Mouse (Mus musculus) layer of hippocampus, adult 8-10 months (tissue): ENCODE data around the gene 6430531B16Rik. TPM values are rescaled to one million over a fixed set of nuclear protein-coding genes. Genes with fewer than 3 reads are reported as not detected.

ENCODE experiments used
- DNase-seq, 2 experiments: peaks; one replicate each; pipeline ENCODE4 v3.0.0; 2022; ENCODE audit warnings: low spot score in 2 of 2
- microRNA-seq, 2 experiments: library from miRNA; unstranded; fragments of <30 nt; microRNA quantifications; one replicate each; pipeline ENCODE4 v1.2.0; 2022
- total RNA-seq, 4 experiments: library from RNA; stranded (reverse); gene quantifications; 2 replicates each; pipeline ENCODE4 v1.2.4; 2022

6430531B16Rik gene
- total RNA-seq, 4 experiments from 2014 or later, result 1.2 to 1.9 (median 1.6) TPM

DNA sequence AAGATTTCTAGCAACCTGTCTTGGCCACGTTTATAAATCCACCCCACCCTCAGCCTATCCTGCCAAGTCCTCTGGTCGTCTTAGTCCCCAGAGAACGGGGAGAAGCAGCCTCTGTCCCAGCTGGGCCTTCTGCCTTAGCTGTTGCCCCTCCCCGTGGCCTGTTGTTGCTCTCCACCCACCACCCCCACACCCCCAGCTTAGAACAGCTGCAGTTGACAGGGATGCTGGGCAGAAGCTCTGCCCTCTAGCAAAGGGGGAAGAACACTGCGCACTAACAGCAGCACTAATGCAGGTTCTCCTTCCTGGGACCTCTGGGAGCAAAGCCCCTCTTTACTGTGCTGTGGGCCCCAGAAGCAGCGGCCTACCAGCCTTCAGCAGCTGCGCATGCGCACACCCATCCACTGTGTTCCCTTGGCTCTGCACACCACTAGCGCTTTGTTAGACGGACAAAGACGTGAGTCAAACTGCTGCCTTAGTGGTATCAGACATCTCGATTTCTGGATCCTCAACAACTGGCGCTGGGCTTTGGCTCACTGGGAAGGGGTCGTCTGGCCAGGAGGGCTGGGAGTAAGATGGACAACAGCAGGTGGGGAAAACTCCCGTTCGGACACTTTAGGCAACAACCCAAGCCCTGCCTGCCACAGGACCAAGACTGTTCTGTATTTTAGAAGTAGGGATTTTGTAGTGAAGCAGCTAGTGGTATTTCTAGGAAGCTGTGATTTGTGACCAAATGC lies 37.9 kb downstream of the 6430531B16Rik start:
- DNase-seq, result no peak

DNA sequence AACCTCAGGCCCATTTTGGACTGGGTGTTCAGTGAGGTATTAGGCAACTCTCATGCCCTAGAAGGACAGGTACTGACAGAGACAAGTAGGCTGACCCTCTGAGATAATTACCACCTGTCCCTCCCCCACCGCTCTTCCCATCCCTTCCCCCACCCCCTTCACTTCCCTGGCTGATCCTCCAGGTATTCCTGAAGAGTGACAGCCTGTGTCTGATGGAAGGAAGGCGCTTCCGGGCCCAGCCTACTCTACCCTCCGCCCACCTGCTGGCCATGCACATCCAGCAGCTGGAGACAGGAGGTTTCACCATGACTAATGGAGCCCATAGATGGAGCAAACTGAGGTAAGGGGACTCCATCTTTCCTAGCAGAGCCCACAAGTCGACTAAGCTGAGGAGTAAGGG lies 40.7 kb downstream of the 6430531B16Rik start:
- no peak for DNase-seq

- no peak for DNase-seq
Measured at GRCm38 (mm10) chr7:139937138-139937537, 41.4 kb downstream of the 6430531B16Rik start.

DNA sequence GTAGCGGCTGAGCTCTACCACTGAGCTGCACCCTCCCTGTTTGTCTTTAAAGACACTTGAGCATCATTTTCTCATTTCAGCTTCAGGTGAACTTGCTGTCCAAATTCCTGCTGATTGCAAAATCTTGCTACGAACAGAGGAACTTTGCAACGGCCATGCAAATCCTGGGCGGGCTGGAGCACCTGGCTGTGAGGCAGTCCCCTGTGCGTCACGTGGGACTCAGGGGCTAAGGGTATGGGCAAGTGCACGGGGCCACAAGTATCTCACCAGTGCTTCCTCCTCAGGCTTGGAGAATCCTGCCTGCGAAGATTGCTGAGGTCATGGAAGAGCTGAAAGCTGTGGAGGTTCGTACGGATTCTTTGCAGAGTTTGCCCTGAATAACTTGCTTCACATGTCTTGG lies 41.9 kb downstream of the 6430531B16Rik start:
- no peak for DNase-seq

DNA sequence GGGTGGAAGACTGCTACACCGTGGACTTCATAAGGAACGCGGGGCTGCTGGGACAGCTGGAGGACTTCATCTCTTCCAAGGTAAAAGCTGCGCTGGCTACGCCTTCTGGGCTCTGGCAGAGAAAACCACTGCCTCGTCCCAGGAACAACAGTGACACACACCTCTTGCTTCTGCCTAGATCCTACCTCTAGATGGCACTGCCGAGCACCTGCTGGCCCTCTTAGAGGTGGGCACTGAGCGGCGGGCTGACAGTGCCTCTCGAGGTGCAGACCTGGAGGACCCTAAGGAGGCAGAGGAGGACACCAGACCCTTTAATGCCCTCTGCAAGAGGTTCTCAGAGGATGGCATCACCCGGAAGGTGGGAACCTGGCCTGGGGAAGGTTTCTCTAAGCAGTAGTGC lies 47.8 kb downstream of the 6430531B16Rik start:
- DNase-seq, result peak in 1 of 2 experiments; percentile 37

Small RNA genes lying within 50 kb of the gene (microRNA-seq; reads per million reads assigned to microRNA genes)
- gene Mir202 (0.32 to 1.8 reads per million in 2 experiments), gene Mir7062 (0.64 to 5.6 reads per million in 2 experiments), gene mmu-mir-7686 (0 reads per million in 2 experiments)

Other genes starting within 250 kb of the 6430531B16Rik start
- 10 to 100 TPM; 43.2 to 67.8 (median 57.9) TPM for gene Adgra1, start 144.6 kb downstream of the 6430531B16Rik start, total RNA-seq
- gene Kndc1, start 84.1 kb downstream of the 6430531B16Rik start, total RNA-seq, result 100 to 1,000 TPM in 1 of 4 experiments, 10 to 100 TPM in 3; 90.0 to 103 (median 95.8) TPM
- not detected for gene Utf1, start 35.0 kb downstream of the 6430531B16Rik start, total RNA-seq
- 1 to 10 TPM; 3.0 to 7.2 (median 4.5) TPM for gene Adam8, start 13.8 kb upstream of the 6430531B16Rik start, total RNA-seq
- gene Zfp511, start 57.6 kb upstream of the 6430531B16Rik start, total RNA-seq, result 10 to 100 TPM; 21.2 to 27.8 (median 27.0) TPM
- gene Tubgcp2, start 57.9 kb upstream of the 6430531B16Rik start, total RNA-seq, result 10 to 100 TPM; 36.0 to 39.0 (median 36.7) TPM
- not detected for gene Msx3, start 70.3 kb upstream of the 6430531B16Rik start, total RNA-seq
- gene Caly, start 103.8 kb upstream of the 6430531B16Rik start, total RNA-seq, result 100 to 1,000 TPM; 217 to 237 (median 229) TPM
- gene Prap1, start 114.6 kb upstream of the 6430531B16Rik start, total RNA-seq, result under 1 TPM in 1 of 4 experiments, not detected in 3; 0.56 TPM
- 10 to 100 TPM; 42.7 to 49.1 (median 47.7) TPM for gene Fuom, start 123.7 kb upstream of the 6430531B16Rik start, total RNA-seq
- 1 to 10 TPM; 6.1 to 6.5 (median 6.4) TPM for gene Paox, start 137.0 kb upstream of the 6430531B16Rik start, total RNA-seq
- gene Echs1, start 137.7 kb upstream of the 6430531B16Rik start, total RNA-seq, result 10 to 100 TPM; 61.4 to 68.6 (median 65.7) TPM
- 10 to 100 TPM; 27.2 to 34.8 (median 31.6) TPM for gene Mtg1, start 158.8 kb upstream of the 6430531B16Rik start, total RNA-seq
- 100 to 1,000 TPM; 149 to 157 (median 151) TPM for gene Sprn, start 176.1 kb upstream of the 6430531B16Rik start, total RNA-seq
- gene Olfr522, start 186.0 kb upstream of the 6430531B16Rik start, total RNA-seq, result not detected
- gene Olfr523, start 194.5 kb upstream of the 6430531B16Rik start, total RNA-seq, result under 1 TPM in 1 of 4 experiments, not detected in 3; 0.39 TPM
- gene Olfr524, start 227.2 kb upstream of the 6430531B16Rik start, total RNA-seq, result not detected
- gene Cd163l1, start 239.5 kb upstream of the 6430531B16Rik start, total RNA-seq, result under 1 TPM; 0.70 to 0.96 (median 0.74) TPM